Mouse (Mus musculus): ENCODE data around the gene Olfr1121. TPM values are rescaled to one million over a fixed set of nuclear protein-coding genes. Genes with fewer than 3 reads are reported as not detected.
"Not testable (repeated sequence)": the region's sequence is repeated elsewhere in the genome, so short reads cannot be mapped to it uniquely, and the experiment has no call there.

The Olfr1121 gene
- not detected in 2 replicates for polyA plus RNA-seq (2015; fragmentation: Nextera tagmentation; extraction: Ambion mirVana)

DNA sequence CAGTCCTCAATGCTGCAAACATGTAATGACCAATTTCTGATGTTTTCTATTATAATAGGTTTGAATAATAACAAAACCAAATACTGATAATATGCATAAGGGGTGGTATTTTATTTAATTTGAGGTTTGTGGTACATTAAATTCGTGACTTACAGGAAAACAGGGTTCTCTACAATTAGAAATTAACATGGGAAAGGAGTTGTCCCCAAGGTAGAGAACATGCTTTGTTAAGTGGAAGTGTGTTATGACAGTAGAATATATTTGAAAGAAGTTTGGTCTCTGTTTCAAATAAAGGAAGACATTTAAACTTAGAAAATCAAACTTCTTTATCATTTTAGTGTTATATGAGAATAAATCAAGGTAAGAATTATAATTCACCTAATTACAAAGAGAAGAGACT is at the start of gene Olfr1121:
Gene Olfr1121 (plus strand): TSS at position 301 of the 400 bp plus-strand sequence.
- Histone ChIP-seq H3K36me3 (no peaks in the 10 kb centered on the region), H3K27me3 (replicated peaks) (no peaks in the 10 kb centered on the region), H3K27ac (replicated peaks) (no peak within 1 kb of the TSS), H3K4me1 (no peaks in the 10 kb centered on the region), H3K4me3 (replicated peaks) (no peak within 1 kb of the TSS), H3K9ac (replicated peaks) (no peak within 1 kb of the TSS), H3K9me3 (replicated peaks) (no peaks in the 10 kb centered on the region), H3K4me2 (no peak within 1 kb of the TSS)
- ATAC-seq (ENCODE audit: low FRiP score): no peak
- WGBS: 38% methylated on average over 1 of the region's 1 CpGs

DNA sequence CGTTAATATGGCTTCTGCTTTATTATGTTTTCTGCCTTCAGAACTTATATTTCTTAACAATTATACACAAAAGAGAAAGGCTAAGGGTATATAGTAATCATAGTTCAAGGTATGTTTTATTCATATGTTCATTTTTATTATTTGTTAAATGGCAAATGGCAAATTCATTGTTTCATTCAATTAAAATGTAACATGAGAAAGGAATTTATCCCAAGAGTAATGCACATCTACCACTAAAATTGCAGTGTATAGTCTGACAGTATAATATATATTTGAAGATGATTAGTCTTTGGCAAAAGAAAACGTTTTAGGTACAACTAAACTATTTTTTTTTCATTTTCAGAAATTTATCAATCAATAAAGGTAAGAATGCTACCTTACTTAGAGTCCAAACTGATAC is 15.2 kb upstream of the Olfr1121 start, which contains the start of gene Olfr1120:
Gene Olfr1120 (plus strand): TSS at position 301 of the 400 bp plus-strand sequence.
- Histone ChIP-seq H3K4me2 (no peak within 1 kb of the TSS), H3K36me3 (no peaks in the 10 kb centered on the region), H3K27me3 (replicated peaks) (no peaks in the 10 kb centered on the region), H3K9me3 (replicated peaks) (no peaks in the 10 kb centered on the region), H3K4me1 (no peaks in the 10 kb centered on the region), H3K9ac (replicated peaks) (no peak within 1 kb of the TSS), H3K4me3 (replicated peaks) (no peak within 1 kb of the TSS), H3K27ac (replicated peaks) (no peak within 1 kb of the TSS)
- WGBS: 54% methylated on average over 2 of the region's 2 CpGs
- no peak for ATAC-seq (ENCODE audit: low FRiP score)

DNA sequence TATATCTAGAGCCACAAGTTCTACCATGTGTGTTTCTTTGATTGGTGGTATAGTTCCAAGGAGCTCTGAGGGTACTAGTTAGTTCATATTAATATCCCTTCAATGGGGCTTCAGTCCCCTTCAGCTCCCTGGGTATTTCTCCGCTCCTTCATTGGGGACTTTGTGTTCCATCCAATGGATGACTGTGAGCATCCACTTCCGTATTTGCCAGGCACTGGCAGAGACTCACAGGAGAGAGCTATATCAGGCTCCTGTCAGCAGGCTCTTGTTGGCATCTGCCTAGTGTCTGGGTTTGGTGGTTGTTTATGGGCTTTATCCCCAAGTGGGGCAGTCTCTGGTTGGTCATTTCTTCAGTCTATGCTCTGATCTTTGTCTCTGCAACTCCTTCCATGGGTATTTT is 9.6 kb upstream of the Olfr1121 start:
- not testable (repeated sequence) for H3K4me3 ChIP-seq (replicated peaks); H3K9ac ChIP-seq (replicated peaks); H3K27me3 ChIP-seq (replicated peaks); H3K36me3 ChIP-seq; ATAC-seq (ENCODE audit: low FRiP score); H3K27ac ChIP-seq (replicated peaks); H3K9me3 ChIP-seq (replicated peaks); H3K4me2 ChIP-seq; H3K4me1 ChIP-seq
- 96% methylated on average over 2 of the region's 2 CpGs for WGBS

DNA sequence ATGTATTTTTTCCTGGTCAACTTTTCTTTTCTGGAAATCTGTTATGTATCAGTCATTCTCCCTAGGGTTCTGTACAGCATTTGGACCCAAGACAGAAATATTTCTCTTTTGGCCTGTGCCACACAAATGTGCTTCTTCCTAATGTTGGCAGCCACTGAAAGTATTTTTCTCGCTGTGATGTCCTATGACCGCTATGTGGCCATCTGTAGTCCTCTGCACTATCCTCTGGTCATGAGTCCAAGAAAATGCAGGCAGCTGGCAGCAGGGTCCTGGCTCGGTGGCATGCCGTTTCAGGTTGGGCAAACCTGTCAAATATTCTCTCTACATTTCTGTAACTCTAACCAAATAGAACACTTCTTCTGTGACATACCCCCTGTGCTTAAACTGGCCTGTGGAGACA is 2.0 kb downstream of the Olfr1121 start:
- Histone ChIP-seq H3K9me3 (replicated peaks) (no peaks in the 10 kb centered on the region), H3K9ac (replicated peaks) (no peak overlapping the region), H3K4me3 (replicated peaks) (no peak overlapping the region), H3K27ac (replicated peaks) (no peak overlapping the region), H3K36me3 (no peaks in the 10 kb centered on the region), H3K4me2 (no peak overlapping the region), H3K27me3 (replicated peaks) (no peaks in the 10 kb centered on the region), H3K4me1 (no peaks in the 10 kb centered on the region)
- no peak for ATAC-seq (ENCODE audit: low FRiP score)
- WGBS: 91% methylated on average over 4 of the region's 4 CpGs

DNA sequence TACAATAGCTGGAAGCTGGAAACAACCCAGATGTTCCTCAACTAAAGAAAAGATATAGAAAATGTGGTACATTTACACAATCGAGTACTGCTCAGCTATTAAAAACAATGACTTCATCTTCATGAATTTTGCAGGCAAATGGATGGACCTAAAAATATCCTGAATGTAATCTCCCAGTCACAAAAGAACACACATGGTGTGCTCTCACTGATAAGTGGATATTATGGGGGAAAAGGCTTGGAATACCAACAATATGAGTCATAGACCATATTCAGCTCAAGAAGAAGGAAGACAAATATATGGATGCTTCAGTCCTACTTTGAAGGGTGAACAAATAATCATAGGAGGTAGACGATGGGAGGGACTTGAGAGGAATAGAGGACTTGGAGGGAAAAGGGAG is 14.2 kb downstream of the Olfr1121 start:
- no peaks in the 10 kb centered on the region for H3K4me1 ChIP-seq
- H3K4me2 ChIP-seq: no peak overlapping the region
- no peaks in the 10 kb centered on the region for H3K9me3 ChIP-seq (replicated peaks)
- 84% methylated on average over 2 of the region's 2 CpGs for WGBS
- H3K9ac ChIP-seq (replicated peaks): no peak overlapping the region
- no peaks in the 10 kb centered on the region for H3K36me3 ChIP-seq
- H3K4me3 ChIP-seq (replicated peaks): no peak overlapping the region
- no peak overlapping the region for H3K27ac ChIP-seq (replicated peaks)
- ATAC-seq (ENCODE audit: low FRiP score): no peak
- H3K27me3 ChIP-seq (replicated peaks): no peaks in the 10 kb centered on the region

DNA sequence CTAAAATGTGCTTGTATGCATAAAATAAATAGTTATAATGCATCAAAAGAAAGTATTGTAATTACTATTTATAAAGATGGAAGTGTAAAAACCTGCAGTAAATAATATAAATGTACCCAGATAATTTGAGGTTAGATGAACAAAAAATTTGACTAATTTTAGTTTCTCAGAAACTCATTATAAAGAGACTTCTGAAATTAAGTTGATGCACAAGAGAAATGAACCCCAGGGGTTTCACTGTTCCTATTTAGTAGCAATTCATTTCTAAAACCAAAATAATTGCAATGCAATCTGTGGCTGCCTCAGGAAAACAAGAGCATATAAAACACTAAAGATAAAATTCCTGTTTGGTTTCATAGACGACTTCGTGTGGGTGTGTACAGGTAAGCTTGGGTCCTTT is 15.9 kb downstream of the Olfr1121 start, which contains the start of gene Olfr1122:
Gene Olfr1122 (plus strand): TSS at position 301 of the 400 bp plus-strand sequence.
- 81% methylated on average over 2 of the region's 2 CpGs for WGBS
- H3K9me3 ChIP-seq (replicated peaks): no peaks in the 10 kb centered on the region

DNA sequence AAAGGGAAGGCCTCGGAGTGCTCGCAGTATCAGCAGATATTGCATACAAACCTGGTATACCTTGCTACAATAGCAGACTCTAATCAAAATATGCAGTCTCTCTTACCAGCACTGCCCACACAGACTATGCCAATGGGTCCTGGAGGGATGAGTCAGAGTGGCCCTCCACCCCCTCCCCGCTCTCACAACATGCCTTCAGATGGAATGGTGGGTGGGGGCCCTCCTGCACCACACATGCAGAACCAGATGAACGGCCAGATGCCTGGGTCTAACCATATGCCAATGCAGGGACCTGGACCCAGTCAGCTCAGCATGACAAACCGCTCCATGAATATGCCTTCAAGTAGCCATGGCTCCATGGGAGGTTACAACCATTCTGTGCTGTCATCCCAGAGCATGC is 23.9 kb downstream of the Olfr1121 start:
- ATAC-seq (ENCODE audit: low FRiP score): not testable (repeated sequence)

More for the DNA sequence above, 15.9 kb downstream of the Olfr1121 start, which contains the start of gene Olfr1122:
- Histone ChIP-seq H3K4me2 (no peak within 1 kb of the TSS), H3K27me3 (replicated peaks) (no peaks in the 10 kb centered on the region), H3K4me1 (no peaks in the 10 kb centered on the region), H3K36me3 (no peaks in the 10 kb centered on the region), H3K4me3 (replicated peaks) (no peak within 1 kb of the TSS), H3K27ac (replicated peaks) (no peak within 1 kb of the TSS), H3K9ac (replicated peaks) (no peak within 1 kb of the TSS)
- no peak for ATAC-seq (ENCODE audit: low FRiP score)

DNA sequence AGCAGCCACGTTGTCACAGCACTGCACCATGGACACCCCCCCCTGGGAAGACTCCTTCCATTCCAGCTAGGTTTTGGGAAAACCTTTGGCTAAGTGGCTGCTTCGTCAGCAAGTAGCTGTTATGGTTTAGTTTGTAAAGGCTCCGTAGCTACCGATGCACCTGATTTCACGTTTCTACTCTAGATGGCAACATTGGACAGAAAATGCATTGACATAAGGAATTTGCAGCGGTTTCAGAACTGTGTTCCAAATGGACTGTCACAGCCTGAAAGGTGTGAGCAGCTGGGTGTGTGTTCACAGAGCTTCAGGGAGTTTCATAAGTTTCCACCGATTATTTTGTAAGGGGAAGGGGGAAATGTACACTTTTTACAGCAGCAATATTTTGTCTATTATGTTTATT is 25.0 kb downstream of the Olfr1121 start:
- not testable (repeated sequence) for H3K36me3 ChIP-seq; H3K27me3 ChIP-seq (replicated peaks); H3K4me2 ChIP-seq; H3K27ac ChIP-seq (replicated peaks); H3K9me3 ChIP-seq (replicated peaks); ATAC-seq (ENCODE audit: low FRiP score); H3K9ac ChIP-seq (replicated peaks); H3K4me3 ChIP-seq (replicated peaks); H3K4me1 ChIP-seq
- 86% methylated on average over 7 of the region's 7 CpGs for WGBS

More for the DNA sequence above, 23.9 kb downstream of the Olfr1121 start:
- not testable (repeated sequence) for H3K4me2 ChIP-seq; H3K4me1 ChIP-seq; H3K9ac ChIP-seq (replicated peaks); H3K36me3 ChIP-seq; H3K27me3 ChIP-seq (replicated peaks); H3K4me3 ChIP-seq (replicated peaks); H3K9me3 ChIP-seq (replicated peaks); H3K27ac ChIP-seq (replicated peaks)
- 97% methylated on average over 5 of the region's 5 CpGs for WGBS

DNA sequence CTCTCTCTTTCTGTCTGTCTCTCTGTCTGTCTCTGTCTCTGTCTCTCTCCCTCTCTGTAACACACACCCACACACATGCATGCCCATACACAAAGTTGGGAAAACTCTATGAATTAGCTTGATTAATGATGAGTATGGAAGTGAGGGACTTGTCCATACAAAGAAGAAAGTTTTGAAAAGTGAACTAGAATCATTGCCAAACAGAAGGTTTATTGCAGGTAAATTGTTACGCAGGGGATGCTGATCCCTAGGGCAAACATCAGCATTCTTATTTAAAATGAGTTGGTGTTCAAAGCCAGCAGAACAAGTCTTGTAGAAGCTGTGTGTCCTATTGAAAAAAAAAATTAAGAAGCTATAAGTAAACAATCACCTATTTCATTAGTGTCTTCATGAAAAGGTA is 46.6 kb downstream of the Olfr1121 start, which contains the start of gene Olfr1123:
Gene Olfr1123 (plus strand): TSS at position 301 of the 400 bp plus-strand sequence.
- no peaks in the 10 kb centered on the region for H3K36me3 ChIP-seq
- H3K9me3 ChIP-seq (replicated peaks): no peaks in the 10 kb centered on the region
- ATAC-seq (ENCODE audit: low FRiP score): no peak
- H3K4me2 ChIP-seq: no peak within 1 kb of the TSS
- H3K27ac ChIP-seq (replicated peaks): no peak within 1 kb of the TSS
- no peaks in the 10 kb centered on the region for H3K27me3 ChIP-seq (replicated peaks)
- no peak within 1 kb of the TSS for H3K9ac ChIP-seq (replicated peaks)
- 88% methylated on average over 1 of the region's 1 CpGs for WGBS
- H3K4me3 ChIP-seq (replicated peaks): no peak within 1 kb of the TSS
- H3K4me1 ChIP-seq: no peaks in the 10 kb centered on the region

Other genes with a start within 250 kb of the Olfr1121 start
- gene Olfr1110, start 229.6 kb upstream of the Olfr1121 start, polyA plus RNA-seq (2015; fragmentation: Nextera tagmentation; extraction: Ambion mirVana): not detected in 2 replicates
- gene Olfr1111, start 217.3 kb upstream of the Olfr1121 start, polyA plus RNA-seq (2015; fragmentation: Nextera tagmentation; extraction: Ambion mirVana): not detected in 2 replicates
- not detected in 2 replicates for gene Olfr1112, start 182.1 kb upstream of the Olfr1121 start, polyA plus RNA-seq (2015; fragmentation: Nextera tagmentation; extraction: Ambion mirVana)
- gene Olfr1113, start 160.9 kb upstream of the Olfr1121 start, polyA plus RNA-seq (2015; fragmentation: Nextera tagmentation; extraction: Ambion mirVana): not detected in 2 replicates
- not detected in 2 replicates for gene Olfr1115, start 121.9 kb upstream of the Olfr1121 start, polyA plus RNA-seq (2015; fragmentation: Nextera tagmentation; extraction: Ambion mirVana)
- not detected in 2 replicates for gene Olfr1116, start 102.4 kb upstream of the Olfr1121 start, polyA plus RNA-seq (2015; fragmentation: Nextera tagmentation; extraction: Ambion mirVana)
- not detected in 2 replicates for gene Olfr1118, start 62.3 kb upstream of the Olfr1121 start, polyA plus RNA-seq (2015; fragmentation: Nextera tagmentation; extraction: Ambion mirVana)
- gene Olfr1120, start 15.1 kb upstream of the Olfr1121 start, polyA plus RNA-seq (2015; fragmentation: Nextera tagmentation; extraction: Ambion mirVana): not detected in 2 replicates
- gene Olfr1122, start 16.0 kb downstream of the Olfr1121 start, polyA plus RNA-seq (2015; fragmentation: Nextera tagmentation; extraction: Ambion mirVana): not detected in 2 replicates
- not detected in 2 replicates for gene Olfr1123, start 46.7 kb downstream of the Olfr1121 start, polyA plus RNA-seq (2015; fragmentation: Nextera tagmentation; extraction: Ambion mirVana)
- gene Olfr1124, start 60.4 kb downstream of the Olfr1121 start, polyA plus RNA-seq (2015; fragmentation: Nextera tagmentation; extraction: Ambion mirVana): 0.10 TPM in 1 of 2 replicates, not detected in the other
- gene Olfr1126, start 84.1 kb downstream of the Olfr1121 start, polyA plus RNA-seq (2015; fragmentation: Nextera tagmentation; extraction: Ambion mirVana): not detected in 2 replicates
- not detected in 2 replicates for gene Pramel7, start 127.2 kb downstream of the Olfr1121 start, polyA plus RNA-seq (2015; fragmentation: Nextera tagmentation; extraction: Ambion mirVana)
- gene Pramel6, start 136.7 kb downstream of the Olfr1121 start, polyA plus RNA-seq (2015; fragmentation: Nextera tagmentation; extraction: Ambion mirVana): not detected in 2 replicates
- gene Olfr153, start 161.9 kb downstream of the Olfr1121 start, polyA plus RNA-seq (2015; fragmentation: Nextera tagmentation; extraction: Ambion mirVana): not detected in 2 replicates
- not detected in 2 replicates for gene Olfr1128, start 175.6 kb downstream of the Olfr1121 start, polyA plus RNA-seq (2015; fragmentation: Nextera tagmentation; extraction: Ambion mirVana)
- not detected in 2 replicates for gene Olfr1129, start 204.0 kb downstream of the Olfr1121 start, polyA plus RNA-seq (2015; fragmentation: Nextera tagmentation; extraction: Ambion mirVana)
- not detected in 2 replicates for gene Olfr1130, start 236.3 kb downstream of the Olfr1121 start, polyA plus RNA-seq (2015; fragmentation: Nextera tagmentation; extraction: Ambion mirVana)